Mouse (Mus musculus): Measurements from ENCODE around the gene Sema5a.

DNA sequence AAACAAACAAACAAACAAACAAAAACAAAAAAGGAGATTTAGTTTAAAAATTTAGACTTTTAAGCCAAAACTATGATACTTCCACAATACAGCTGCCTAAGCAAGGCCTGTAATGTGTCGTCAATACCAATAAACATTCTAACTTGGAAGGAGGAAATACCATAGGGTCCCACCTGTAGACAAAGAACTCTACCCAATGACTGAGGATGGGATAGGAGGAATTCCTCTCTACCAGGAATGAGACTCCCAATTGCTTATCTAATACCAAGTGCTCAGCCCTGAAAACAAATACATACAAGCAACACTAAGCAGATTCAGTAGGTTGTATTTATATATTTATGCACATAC lies 474.3 kb downstream of the Sema5a start:
- TF ChIP-seq CTCF (IDR thresholded peaks at IDR 0.05; ENCODE audit: borderline replicate concordance, control insufficient read depth, extremely low read depth, insufficient read depth, low read length, poor library complexity) (no peak), POLR2A (IDR thresholded peaks at IDR 0.05; ENCODE audit: control insufficient read depth, extremely low read depth, insufficient read depth, low read length, poor library complexity) (no peak)
